Mouse (Mus musculus): Measurements from ENCODE around the gene Gemin8.

DNA sequence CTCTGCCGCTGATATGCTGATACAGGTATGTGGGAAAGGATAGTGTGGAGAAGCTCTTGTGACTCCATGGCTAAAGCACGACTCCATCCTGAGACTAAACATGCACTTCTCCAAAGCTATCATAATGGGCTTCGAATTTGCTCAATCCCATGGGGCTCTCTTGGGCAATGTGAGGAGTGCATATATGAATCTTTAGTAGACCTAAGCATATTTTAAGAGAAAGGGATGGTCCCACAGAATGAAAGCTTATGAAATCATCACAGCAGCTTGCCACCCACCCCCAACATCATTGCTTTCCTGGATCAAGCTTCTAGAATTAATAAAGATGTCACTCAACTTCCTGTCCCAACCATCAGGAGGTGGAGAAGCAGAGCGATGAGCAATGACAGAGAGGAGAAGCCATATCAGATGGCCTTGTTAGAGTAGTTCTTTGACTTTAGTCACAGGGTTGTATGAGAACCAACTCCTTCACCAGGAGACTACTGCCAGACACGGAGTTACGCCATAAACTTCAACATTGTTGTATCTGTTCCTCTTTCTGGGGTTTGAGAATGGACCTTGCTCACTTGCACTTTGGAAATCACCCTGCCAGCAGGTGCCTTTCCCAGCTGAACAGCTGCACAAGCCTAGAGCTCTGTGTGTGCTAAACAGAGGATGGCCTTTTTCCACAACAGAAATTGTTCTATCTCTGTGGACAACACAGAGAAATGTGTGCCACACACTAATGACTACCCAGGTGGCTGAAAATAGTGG lies 60.4 kb downstream of the Gemin8 start:
- TF ChIP-seq CTCF (IDR thresholded peaks at IDR 0.05; ENCODE audit: borderline replicate concordance, insufficient read depth, low read depth, low read length) (no peak), POLR2A (IDR thresholded peaks at IDR 0.05; ENCODE audit: borderline replicate concordance, insufficient read depth, low read length) (no peak)

Data from cerebellum, adult 2 months (tissue).